Mouse (Mus musculus): Measurements from ENCODE around the gene Ttc7b. TPM values are rescaled to one million over a fixed set of nuclear protein-coding genes. Genes with fewer than 3 reads are reported as not detected.
A peak's percentile ranks its signal among the peaks of the same experiment; 100 is the strongest.

Gene Ttc7b
- polyA plus RNA-seq, 2 experiments, result 1.3 to 3.5 TPM

DNA sequence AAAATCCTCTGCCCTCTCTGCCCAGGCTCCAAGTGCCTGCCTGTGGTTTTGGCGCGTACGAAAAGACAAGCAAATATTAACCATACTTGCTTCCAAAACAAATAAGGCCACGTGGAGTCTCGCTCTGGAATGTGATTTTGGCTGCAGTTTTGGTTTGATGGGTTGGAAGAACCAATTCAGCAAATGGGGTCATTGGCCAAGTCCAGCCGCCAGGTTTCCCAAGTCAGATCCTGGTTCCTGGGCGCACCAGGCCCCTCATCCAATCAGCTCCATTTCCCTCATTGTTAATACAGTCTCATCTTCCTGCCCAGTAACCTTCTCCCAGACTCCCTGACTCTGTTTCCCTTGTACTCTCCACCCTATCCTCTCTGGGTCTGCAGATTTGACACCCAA lies 946 bp downstream of the Ttc7b start:
- no peak for DNase-seq (ENCODE audit: low read depth in 3 of 3, low spot score in 3 of 3)
- 46% methylated on average over 7 of the region's 7 CpGs for WGBS (ENCODE audit: insufficient replicate concordance)
- H3K27ac ChIP-seq, result no peak overlapping the region
- no peak overlapping the region for H3K9ac ChIP-seq (replicated peaks)
- no peaks in the 10 kb centered on the region for H3K9me3 ChIP-seq (ENCODE audit: control insufficient read depth, low read length)
- H3K4me1 ChIP-seq (replicated peaks; ENCODE audit: control insufficient read depth in 2 of 2, insufficient read depth in 2 of 2, low read length in 1 of 2), result peaks cover 0 to 13% of the 10 kb centered on the region in 2 experiments; a peak in 2 of 4 replicates
- peak overlapping the region; percentile 70 for H3K4me2 ChIP-seq (ENCODE audit: low read depth)
- H3K27me3 ChIP-seq (ENCODE audit: control insufficient read depth, insufficient read depth, low read length), result peaks cover 3% of the 10 kb centered on the region; the same call in 1 of the 2 replicates
- no peak for ATAC-seq (ENCODE audit: insufficient read depth)
- H3K4me3 ChIP-seq (ENCODE audit: insufficient read depth in 1 of 2, low read depth in 2 of 2, low read length in 2 of 2), result peak overlapping the region; percentile 63 to 75
- TF ChIP-seq CTCF (IDR thresholded peaks at IDR 0.05; ENCODE audit: low read depth), result no peak
- no peak for TF ChIP-seq EP300 (IDR thresholded peaks at IDR 0.05; ENCODE audit: low read depth)
- H3K36me3 ChIP-seq (replicated peaks; ENCODE audit: control insufficient read depth, insufficient read depth, low read depth), result no peaks in the 10 kb centered on the region

DNA sequence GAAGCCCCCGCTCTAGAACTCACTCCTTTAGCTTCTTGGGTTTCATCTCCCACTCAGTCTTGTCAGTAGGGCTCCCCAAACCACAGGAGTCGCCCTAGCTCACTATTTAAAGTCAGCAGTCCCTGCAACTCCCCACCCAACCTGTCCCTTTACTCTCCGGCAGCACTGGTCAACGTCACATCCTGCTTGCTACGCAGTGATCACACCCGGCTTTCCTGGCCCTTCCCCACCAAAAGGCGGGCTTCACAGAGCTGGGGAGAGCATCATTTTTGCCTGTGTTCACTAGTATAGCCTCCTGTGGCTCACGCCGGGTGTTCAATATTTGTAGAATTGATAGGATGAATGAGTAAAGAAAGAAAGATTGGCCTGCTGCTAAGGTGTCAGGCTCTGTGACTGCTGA lies 3.3 kb downstream of the Ttc7b start:
- H3K4me2 ChIP-seq (ENCODE audit: low read depth), result no peak overlapping the region
- no peak for ATAC-seq (ENCODE audit: insufficient read depth)
- H3K27me3 ChIP-seq (ENCODE audit: control insufficient read depth, insufficient read depth, low read length), result peaks cover 3% of the 10 kb centered on the region; the same call in 1 of the 2 replicates
- WGBS (ENCODE audit: insufficient replicate concordance), result 52% methylated on average over 9 of the region's 9 CpGs
- no peaks in the 10 kb centered on the region for H3K36me3 ChIP-seq (replicated peaks; ENCODE audit: control insufficient read depth, insufficient read depth, low read depth)
- no peaks in the 10 kb centered on the region for H3K9me3 ChIP-seq (ENCODE audit: control insufficient read depth, low read length)
- no peak for TF ChIP-seq CTCF (IDR thresholded peaks at IDR 0.05; ENCODE audit: low read depth)
- no peak for TF ChIP-seq EP300 (IDR thresholded peaks at IDR 0.05; ENCODE audit: low read depth)
- peaks cover 0 to 13% of the 10 kb centered on the region in 2 experiments; a peak in 2 of 4 replicates for H3K4me1 ChIP-seq (replicated peaks; ENCODE audit: control insufficient read depth in 2 of 2, insufficient read depth in 2 of 2, low read length in 1 of 2)
- no peak overlapping the region for H3K9ac ChIP-seq (replicated peaks)
- DNase-seq (ENCODE audit: low read depth in 3 of 3, low spot score in 3 of 3), result no peak
- no peak overlapping the region for H3K4me3 ChIP-seq (ENCODE audit: insufficient read depth in 1 of 2, low read depth in 2 of 2, low read length in 2 of 2)
- no peak overlapping the region for H3K27ac ChIP-seq

DNA sequence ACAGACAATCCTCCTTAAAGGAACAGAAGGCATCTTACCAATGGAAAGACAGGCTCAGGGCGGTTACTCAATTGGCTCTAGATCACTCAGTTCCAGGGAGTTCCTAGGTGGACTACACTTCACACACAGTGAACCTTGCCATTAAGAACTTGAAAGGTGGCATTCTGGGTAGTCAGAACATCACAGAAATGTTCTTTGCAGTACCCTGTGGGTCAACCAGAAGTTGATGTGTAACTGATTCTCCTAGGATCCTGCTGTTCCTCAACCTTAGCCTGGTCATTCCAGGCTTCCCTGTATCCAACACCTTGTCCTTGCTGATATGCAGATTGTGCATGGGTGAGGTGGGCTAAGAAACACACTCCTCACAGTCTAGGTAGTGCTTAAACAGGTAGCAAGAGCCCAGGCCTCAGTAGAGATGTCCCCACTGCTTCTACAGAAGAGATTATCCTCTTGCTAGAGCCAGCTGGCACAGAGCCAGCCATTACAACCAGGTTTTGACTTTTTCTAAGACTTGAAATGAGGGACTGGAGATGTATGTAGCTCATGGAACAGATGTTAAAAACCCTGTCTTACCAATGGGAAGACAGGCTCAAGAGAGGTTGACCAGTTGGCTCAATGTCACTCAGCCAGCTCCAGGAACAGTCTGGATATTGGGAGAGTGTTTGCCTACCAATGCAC lies 4.3 kb downstream of the Ttc7b start:
- Histone ChIP-seq H3K4me3 (ENCODE audit: insufficient read depth in 1 of 2, low read depth in 2 of 2, low read length in 2 of 2) (no peak overlapping the region), H3K9ac (replicated peaks) (no peak overlapping the region), H3K27me3 (ENCODE audit: control insufficient read depth, insufficient read depth, low read length) (peaks cover 3% of the 10 kb centered on the region; the same call in 1 of the 2 replicates), H3K4me2 (ENCODE audit: low read depth) (no peak overlapping the region), H3K9me3 (ENCODE audit: control insufficient read depth, low read length) (no peaks in the 10 kb centered on the region), H3K36me3 (replicated peaks; ENCODE audit: control insufficient read depth, insufficient read depth, low read depth) (no peaks in the 10 kb centered on the region), H3K4me1 (replicated peaks; ENCODE audit: control insufficient read depth in 2 of 2, insufficient read depth in 2 of 2, low read length in 1 of 2) (peaks cover 0 to 13% of the 10 kb centered on the region in 2 experiments; a peak in 2 of 4 replicates), H3K27ac (no peak overlapping the region)
- no peak for ATAC-seq (ENCODE audit: insufficient read depth)
- WGBS (ENCODE audit: insufficient replicate concordance), result 63% methylated on average over 1 of the region's 1 CpGs
- TF ChIP-seq EP300 (IDR thresholded peaks at IDR 0.05; ENCODE audit: low read depth) (no peak), CTCF (IDR thresholded peaks at IDR 0.05; ENCODE audit: low read depth) (no peak)
- DNase-seq (ENCODE audit: low read depth in 3 of 3, low spot score in 3 of 3), result no peak

DNA sequence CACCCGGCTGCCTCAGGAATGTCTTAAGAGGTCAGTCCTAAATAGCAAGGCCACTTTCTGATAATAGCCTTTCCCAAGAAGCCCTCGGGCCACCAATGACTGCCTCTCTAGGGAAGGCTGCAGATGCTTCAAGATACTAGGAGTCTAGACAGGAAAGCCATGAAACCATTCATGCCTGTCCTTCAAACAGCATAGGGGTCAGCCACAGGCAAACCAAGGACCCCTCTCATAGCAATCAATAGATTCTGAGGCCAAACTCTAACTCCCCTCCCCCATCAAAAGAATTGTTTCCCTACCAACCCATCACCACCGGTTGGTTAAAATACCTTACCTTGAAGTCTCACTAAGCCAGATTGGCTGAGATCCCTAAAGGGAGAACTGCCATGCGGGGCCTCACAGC lies 5.1 kb downstream of the Ttc7b start:
- peaks cover 3% of the 10 kb centered on the region; the same call in 1 of the 2 replicates for H3K27me3 ChIP-seq (ENCODE audit: control insufficient read depth, insufficient read depth, low read length)
- no peak overlapping the region for H3K4me3 ChIP-seq (ENCODE audit: insufficient read depth in 1 of 2, low read depth in 2 of 2, low read length in 2 of 2)
- H3K9me3 ChIP-seq (ENCODE audit: control insufficient read depth, low read length), result no peaks in the 10 kb centered on the region
- DNase-seq (ENCODE audit: low read depth in 3 of 3, low spot score in 3 of 3) (no peak), ATAC-seq (ENCODE audit: insufficient read depth) (no peak)
- H3K4me2 ChIP-seq (ENCODE audit: low read depth), result no peak overlapping the region
- TF ChIP-seq EP300 (IDR thresholded peaks at IDR 0.05; ENCODE audit: low read depth), result no peak
- no peak for TF ChIP-seq CTCF (IDR thresholded peaks at IDR 0.05; ENCODE audit: low read depth)
- H3K4me1 ChIP-seq (replicated peaks; ENCODE audit: control insufficient read depth in 2 of 2, insufficient read depth in 2 of 2, low read length in 1 of 2), result peaks cover 0 to 16% of the 10 kb centered on the region in 2 experiments; a peak in 2 of 4 replicates
- H3K36me3 ChIP-seq (replicated peaks; ENCODE audit: control insufficient read depth, insufficient read depth, low read depth), result no peaks in the 10 kb centered on the region
- WGBS (ENCODE audit: insufficient replicate concordance), result 65% methylated on average over 4 of the region's 4 CpGs
- H3K9ac ChIP-seq (replicated peaks), result no peak overlapping the region
- H3K27ac ChIP-seq, result no peak overlapping the region

- ATAC-seq (ENCODE audit: insufficient read depth) (no peak), DNase-seq (ENCODE audit: low read depth in 3 of 3, low spot score in 3 of 3) (no peak)
- no peak for TF ChIP-seq EP300 (IDR thresholded peaks at IDR 0.05; ENCODE audit: low read depth)
- no peak for TF ChIP-seq CTCF (IDR thresholded peaks at IDR 0.05; ENCODE audit: low read depth)
- H3K27ac ChIP-seq, result no peak overlapping the region
- peaks cover 0 to 20% of the 10 kb centered on the region in 2 experiments; a peak in 2 of 4 replicates for H3K4me1 ChIP-seq (replicated peaks; ENCODE audit: control insufficient read depth in 2 of 2, insufficient read depth in 2 of 2, low read length in 1 of 2)
- no peak overlapping the region for H3K4me3 ChIP-seq (ENCODE audit: insufficient read depth in 1 of 2, low read depth in 2 of 2, low read length in 2 of 2)
- no peaks in the 10 kb centered on the region for H3K36me3 ChIP-seq (replicated peaks; ENCODE audit: control insufficient read depth, insufficient read depth, low read depth)
- H3K4me2 ChIP-seq (ENCODE audit: low read depth), result no peak overlapping the region
- 50% methylated on average over 1 of the region's 1 CpGs for WGBS (ENCODE audit: insufficient replicate concordance)
- H3K9ac ChIP-seq (replicated peaks), result no peak overlapping the region
- no peaks in the 10 kb centered on the region for H3K27me3 ChIP-seq (ENCODE audit: control insufficient read depth, insufficient read depth, low read length)
- H3K9me3 ChIP-seq (ENCODE audit: control insufficient read depth, low read length), result no peaks in the 10 kb centered on the region
These were observed 6.0 kb downstream of the Ttc7b start for GRCm38 (mm10) chr12:100514611-100515010.

Data from liver, embryonic 14.5 days (tissue).